Mouse (Mus musculus): ENCODE results near the gene Slc38a4.

- TF ChIP-seq POLR2A (IDR thresholded peaks at IDR 0.05; ENCODE audit: extremely low read depth, insufficient read depth, low read length) (no peak), CTCF (IDR thresholded peaks at IDR 0.05; ENCODE audit: extremely low read depth, insufficient read depth, low read length) (no peak)
Measured at GRCm38 (mm10) chr15:96953938-96954238, 101.9 kb downstream of the Slc38a4 start.

All from cortical plate, adult 2 months (tissue).